Mouse (Mus musculus): Measurements from ENCODE around the gene Cgnl1.
A peak's percentile ranks its signal among the peaks of the same experiment; 100 is the strongest.

Gene Cgnl1

GRCm38 (mm10) chr9:71766902-71767301, 4.5 kb downstream of the Cgnl1 start:
- peak; percentile 59 for DNase-seq (ENCODE audit: low read depth, low spot score)

- no peak for DNase-seq (ENCODE audit: low read depth, low spot score)
Observed at GRCm38 (mm10) chr9:71766306-71766705, 5.1 kb downstream of the Cgnl1 start.

DNA sequence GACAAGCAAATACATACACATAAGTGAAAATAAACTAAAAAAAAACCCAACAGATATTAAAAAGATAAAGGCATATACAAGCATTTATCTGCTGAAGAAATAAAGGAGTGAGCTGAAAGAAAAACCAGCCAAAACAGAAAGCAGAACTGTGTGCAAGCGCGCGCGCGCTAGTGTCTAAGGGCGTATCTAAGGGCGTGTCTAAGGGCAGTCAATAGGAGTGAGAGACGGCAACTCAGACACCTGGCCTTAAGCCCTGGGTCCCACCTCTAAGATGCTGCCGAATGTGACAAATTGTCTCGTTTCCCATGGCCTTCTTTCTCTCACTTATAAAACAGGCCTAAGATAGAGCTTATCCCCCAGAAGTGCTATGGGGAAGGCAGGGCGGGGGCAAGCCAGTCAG, 6.9 kb downstream of the Cgnl1 start:
- no peak for DNase-seq (ENCODE audit: low read depth, low spot score)

DNA sequence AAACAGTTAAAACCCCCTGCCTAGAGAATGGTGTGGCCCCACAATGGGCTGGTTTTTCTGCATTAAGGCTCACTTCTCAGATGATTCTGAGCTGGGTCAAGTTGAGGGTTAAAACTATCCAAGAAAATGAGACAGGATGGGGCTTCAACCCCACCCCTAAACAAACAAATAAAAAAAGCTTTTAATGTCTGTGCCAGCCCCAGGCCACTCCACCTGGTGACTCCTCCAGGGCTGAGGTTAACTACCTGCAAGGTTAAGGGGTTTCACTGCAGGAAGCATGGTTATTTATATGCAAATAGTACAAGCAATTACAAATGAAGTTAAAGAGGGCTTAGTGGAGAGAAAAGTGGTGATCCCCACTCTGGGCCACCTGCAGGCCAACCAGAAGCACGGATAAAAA, 8.1 kb downstream of the Cgnl1 start:
- DNase-seq (ENCODE audit: low read depth, low spot score): peak; percentile 93

DNA sequence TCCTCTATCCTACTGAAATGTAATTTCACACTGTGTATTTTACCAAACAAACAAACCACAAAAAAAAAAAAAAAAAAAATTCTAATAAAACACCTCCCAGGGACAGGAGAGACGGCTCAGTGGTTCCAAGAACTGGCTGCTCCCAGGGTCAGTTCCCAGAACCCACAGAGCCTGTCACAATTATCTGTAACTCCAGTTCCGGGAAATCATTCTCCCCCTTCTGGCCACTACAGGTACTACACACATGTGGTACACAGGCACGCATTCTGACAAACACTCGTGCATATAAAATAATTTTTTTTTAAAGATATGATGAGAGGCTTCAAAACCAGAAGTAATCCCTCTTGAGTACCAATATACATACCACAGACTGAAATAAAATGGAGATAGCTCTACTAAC, 9.7 kb downstream of the Cgnl1 start:
- peak; percentile 51 for DNase-seq (ENCODE audit: low read depth, low spot score)

- no peak for DNase-seq (ENCODE audit: low read depth, low spot score)
Observed at GRCm38 (mm10) chr9:71760518-71761141, 10.8 kb downstream of the Cgnl1 start.

DNA sequence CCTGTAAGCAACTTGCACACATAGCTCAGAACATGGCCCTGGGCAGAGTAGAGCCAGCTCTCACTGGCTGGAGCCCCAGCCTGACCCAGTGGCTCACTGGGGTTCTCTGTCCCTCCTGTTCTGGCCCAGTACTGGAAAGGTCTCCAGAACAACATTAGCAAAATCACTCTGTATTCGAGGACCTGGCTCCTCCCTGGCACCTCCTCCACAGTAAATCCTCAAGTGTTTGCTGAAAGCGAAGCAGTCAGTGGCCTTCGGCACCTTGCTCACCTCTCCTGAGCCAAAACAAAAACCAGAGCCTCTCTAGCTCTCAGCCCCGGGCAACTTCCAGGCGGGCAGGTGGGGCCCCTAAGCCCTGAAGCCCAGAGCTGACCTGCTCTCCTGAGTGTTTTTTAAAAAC, 11.5 kb downstream of the Cgnl1 start:
- DNase-seq (ENCODE audit: low read depth, low spot score): no peak

DNA sequence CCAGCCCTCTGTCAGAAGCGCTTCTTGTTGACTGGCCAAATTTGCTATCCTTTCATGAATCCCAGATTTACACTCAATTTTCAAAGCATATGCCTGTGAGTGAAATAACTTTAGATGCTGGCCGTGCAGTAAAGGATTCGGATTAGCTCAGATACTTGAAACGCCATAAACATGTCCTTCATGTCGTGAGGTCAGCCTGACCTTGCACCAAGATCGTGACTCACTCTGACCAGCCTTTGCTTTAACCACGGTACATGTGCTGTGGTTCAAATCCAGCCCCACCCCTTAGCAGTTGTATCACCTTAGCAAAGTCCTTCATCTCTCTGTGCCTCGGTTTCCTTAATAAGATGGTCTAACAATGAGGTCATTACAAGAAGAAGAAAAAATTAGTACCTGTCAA, 14.0 kb downstream of the Cgnl1 start:
- DNase-seq (ENCODE audit: low read depth, low spot score): no peak

DNA sequence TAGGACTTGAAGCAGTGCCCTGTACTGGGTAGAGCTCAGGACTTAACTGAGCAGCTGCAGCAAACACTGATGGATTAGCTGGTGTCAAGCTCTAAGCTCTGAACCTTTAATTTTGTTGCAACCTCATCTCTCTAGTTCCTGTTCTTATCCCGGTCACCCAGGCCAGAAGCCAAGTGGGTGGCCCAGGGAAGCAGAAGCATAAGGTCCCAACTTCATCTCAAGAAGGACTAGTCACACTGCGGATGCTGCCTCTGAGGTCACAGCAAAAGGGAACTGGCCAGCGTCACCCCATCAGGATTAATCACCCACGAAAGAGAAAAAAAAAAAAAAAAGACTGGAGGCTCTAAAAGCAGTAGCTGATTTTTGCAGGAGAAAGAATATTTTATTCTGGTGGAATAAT, 14.5 kb downstream of the Cgnl1 start:
- DNase-seq (ENCODE audit: low read depth, low spot score): no peak

DNA sequence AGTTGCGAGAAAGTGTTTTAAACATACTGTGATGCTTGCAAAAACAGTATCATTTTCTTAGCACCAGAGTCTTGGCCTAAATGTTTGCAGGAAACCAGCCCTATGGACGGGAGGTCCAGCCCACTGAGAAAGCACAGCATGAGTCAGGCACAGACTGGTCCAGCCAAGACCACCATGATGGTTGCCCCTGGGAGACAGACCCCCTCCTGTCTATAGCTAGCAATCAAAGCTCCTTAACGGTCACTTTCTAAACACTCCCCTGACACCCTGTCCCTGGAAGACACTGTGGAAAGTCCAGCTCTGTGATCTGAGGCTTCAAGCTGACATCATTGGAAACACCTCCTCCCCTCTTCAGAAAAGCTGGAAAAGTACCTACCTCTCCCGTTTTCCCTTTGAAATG, 17.4 kb downstream of the Cgnl1 start:
- no peak for DNase-seq (ENCODE audit: low read depth, low spot score)

DNA sequence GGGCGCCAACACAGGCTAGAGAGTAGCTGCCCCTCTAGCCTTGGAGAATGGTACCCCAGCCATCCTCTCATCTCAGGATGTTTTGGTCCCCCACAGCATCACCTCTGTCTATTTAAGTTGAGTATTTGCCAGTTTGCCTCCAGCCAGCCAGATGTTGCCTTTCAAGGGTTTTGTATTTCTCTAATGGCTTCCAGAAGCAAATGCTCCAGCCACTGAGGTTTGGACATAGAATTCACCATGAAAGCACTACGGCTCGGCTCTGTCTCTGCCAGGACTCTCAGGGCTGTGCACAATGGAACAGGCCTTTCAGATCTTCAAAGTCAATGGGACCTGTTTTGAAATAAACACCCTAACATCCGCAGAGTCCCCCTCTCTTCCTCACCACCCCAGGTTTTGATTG, 17.9 kb downstream of the Cgnl1 start:
- DNase-seq (ENCODE audit: low read depth, low spot score): no peak

DNA sequence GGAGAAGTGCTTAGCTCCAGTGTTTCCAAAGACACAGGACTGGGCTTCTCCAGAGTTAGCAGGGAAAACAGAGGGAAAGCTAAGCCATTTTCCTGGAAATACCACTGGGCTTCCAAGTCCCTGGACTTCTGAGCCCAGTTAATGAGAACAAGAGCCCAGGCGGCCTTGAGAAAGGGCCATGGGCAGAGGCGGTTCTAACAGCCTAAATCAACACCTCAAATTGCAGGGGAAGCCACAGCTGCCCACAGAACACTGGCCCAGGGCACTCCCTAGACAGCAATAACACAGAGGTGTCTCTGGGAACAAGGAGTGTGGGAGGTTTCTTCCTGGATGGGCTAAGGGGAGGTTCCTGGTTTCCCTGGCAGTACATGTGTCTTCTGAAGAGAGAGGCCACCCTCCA, 18.3 kb downstream of the Cgnl1 start:
- no peak for DNase-seq (ENCODE audit: low read depth, low spot score)

DNA sequence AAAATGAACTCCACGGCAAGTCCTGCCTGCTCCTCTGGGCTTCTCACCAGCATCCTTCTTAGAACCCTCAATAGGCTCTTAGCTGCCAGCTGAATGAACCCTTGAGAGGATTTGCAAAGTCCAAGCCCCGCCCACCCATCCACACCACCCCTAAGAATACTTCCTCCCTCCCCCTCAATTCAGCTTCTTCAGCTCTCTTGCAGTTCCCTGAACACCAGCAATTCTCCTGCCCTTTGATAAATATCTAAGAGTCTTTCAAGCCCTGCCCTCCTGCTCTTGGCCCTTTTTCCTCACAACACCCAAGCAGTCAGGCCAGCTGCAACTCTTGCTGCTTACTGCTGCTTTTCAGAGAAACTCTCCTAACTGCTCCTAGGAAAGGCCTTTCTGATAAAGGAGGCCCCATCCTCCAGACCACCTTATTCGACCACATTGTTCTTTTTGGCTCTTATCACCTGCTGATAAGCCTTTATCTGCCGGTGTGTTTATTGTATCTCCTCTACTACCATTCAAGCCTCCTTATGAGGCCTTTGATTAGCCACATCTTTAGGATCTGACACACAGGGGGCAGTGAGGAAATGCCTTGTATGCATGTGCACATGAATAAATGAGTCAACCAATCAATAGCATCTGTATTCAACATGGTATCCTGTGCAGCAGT, 21.3 kb downstream of the Cgnl1 start:
- peak; percentile 38 for DNase-seq (ENCODE audit: low read depth, low spot score)

GRCm38 (mm10) chr9:71746405-71746804, 25.0 kb downstream of the Cgnl1 start:
- no peak for DNase-seq (ENCODE audit: low read depth, low spot score)

- no peak for DNase-seq (ENCODE audit: low read depth, low spot score)
Observed at GRCm38 (mm10) chr9:71738081-71738930, 33.1 kb downstream of the Cgnl1 start.

- DNase-seq (ENCODE audit: low read depth, low spot score): no peak
Observed at GRCm38 (mm10) chr9:71737257-71738023, 34.0 kb downstream of the Cgnl1 start.

- DNase-seq (ENCODE audit: low read depth, low spot score): no peak
Observed at GRCm38 (mm10) chr9:71735886-71736285, 35.5 kb downstream of the Cgnl1 start.

GRCm38 (mm10) chr9:71733559-71733958, 37.8 kb downstream of the Cgnl1 start:
- no peak for DNase-seq (ENCODE audit: low read depth, low spot score)

- no peak for DNase-seq (ENCODE audit: low read depth, low spot score)
Observed at GRCm38 (mm10) chr9:71728822-71729311, 42.5 kb downstream of the Cgnl1 start.

- DNase-seq (ENCODE audit: low read depth, low spot score): no peak
Observed at GRCm38 (mm10) chr9:71727233-71727632, 44.2 kb downstream of the Cgnl1 start.

- DNase-seq (ENCODE audit: low read depth, low spot score): no peak
Observed at GRCm38 (mm10) chr9:71726121-71726520, 45.3 kb downstream of the Cgnl1 start.

GRCm38 (mm10) chr9:71722366-71722765, 49.0 kb downstream of the Cgnl1 start:
- no peak for DNase-seq (ENCODE audit: low read depth, low spot score)

All from ES-CJ7 (cell line).